Mouse (Mus musculus): ENCODE measurements around the gene Map3k7. TPM values are rescaled to one million over a fixed set of nuclear protein-coding genes. Genes with fewer than 3 reads are reported as not detected.
A peak's percentile ranks its signal among the peaks of the same experiment; 100 is the strongest.
"Not testable (repeated sequence)": the region's sequence is repeated elsewhere in the genome, so short reads cannot be mapped to it uniquely, and the experiment has no call there.

Gene Map3k7
- polyA plus RNA-seq, 1 experiment from 2014 or later: 23.7 TPM

- WGBS: 92% methylated on average over 6 of the region's 6 CpGs
- 0 out of 2 replicates have a peak, but pooled peaks cover 4% of the 10 kb centered on the region for H3K4me1 ChIP-seq (replicated peaks)
- H3K36me3 ChIP-seq: peaks cover 32% of the 10 kb centered on the region
- H3K27me3 ChIP-seq: no peaks in the 10 kb centered on the region
- H3K4me2 ChIP-seq: no peak overlapping the region
- no peak overlapping the region for H3K4me3 ChIP-seq
- H3K27ac ChIP-seq (replicated peaks): no peak overlapping the region
- H3K9me3 ChIP-seq: no peaks in the 10 kb centered on the region
- no peak for ATAC-seq (ENCODE audit: low read depth)
- H3K9ac ChIP-seq: no peak overlapping the region
Measured at GRCm38 (mm10) chr4:32004773-32005591, 41.1 kb downstream of the Map3k7 start.

GRCm38 (mm10) chr4:32007174-32007573, 43.3 kb downstream of the Map3k7 start:
- H3K9me3 ChIP-seq: no peaks in the 10 kb centered on the region
- WGBS: 63% methylated on average over 3 of the region's 3 CpGs
- H3K27ac ChIP-seq (replicated peaks): no peak overlapping the region

GRCm38 (mm10) chr4:32008095-32008494, 44.2 kb downstream of the Map3k7 start:
- Histone ChIP-seq H3K4me2 (no peak overlapping the region), H3K4me3 (no peak overlapping the region), H3K9me3 (no peaks in the 10 kb centered on the region), H3K27ac (replicated peaks) (no peak overlapping the region), H3K4me1 (replicated peaks) (no peaks in the 10 kb centered on the region), H3K27me3 (no peaks in the 10 kb centered on the region), H3K9ac (no peak overlapping the region), H3K36me3 (peaks cover 56% of the 10 kb centered on the region)
- WGBS: 87% methylated on average over 4 of the region's 4 CpGs
- no peak for ATAC-seq (ENCODE audit: low read depth)

More at GRCm38 (mm10) chr4:32007174-32007573, 43.3 kb downstream of the Map3k7 start:
- Histone ChIP-seq H3K4me1 (replicated peaks) (no peaks in the 10 kb centered on the region), H3K4me3 (no peak overlapping the region), H3K4me2 (no peak overlapping the region), H3K9ac (no peak overlapping the region), H3K36me3 (peaks cover 49% of the 10 kb centered on the region), H3K27me3 (no peaks in the 10 kb centered on the region)
- ATAC-seq (ENCODE audit: low read depth): no peak

GRCm38 (mm10) chr4:32010808-32011207, 46.9 kb downstream of the Map3k7 start:
- Histone ChIP-seq H3K27me3 (no peaks in the 10 kb centered on the region), H3K36me3 (peaks cover 65% of the 10 kb centered on the region), H3K9ac (no peak overlapping the region), H3K4me2 (no peak overlapping the region), H3K4me1 (replicated peaks) (no peaks in the 10 kb centered on the region), H3K9me3 (no peaks in the 10 kb centered on the region), H3K27ac (replicated peaks) (no peak overlapping the region), H3K4me3 (no peak overlapping the region)
- no peak for ATAC-seq (ENCODE audit: low read depth)
- 84% methylated on average over 5 of the region's 5 CpGs for WGBS

- Histone ChIP-seq H3K36me3 (peaks cover 71% of the 10 kb centered on the region), H3K27me3 (no peaks in the 10 kb centered on the region)
- no peak for ATAC-seq (ENCODE audit: low read depth)
Measured at GRCm38 (mm10) chr4:32011218-32011973, 47.5 kb downstream of the Map3k7 start.

GRCm38 (mm10) chr4:32021131-32021530, 57.2 kb downstream of the Map3k7 start:
- peaks cover 64% of the 10 kb centered on the region for H3K36me3 ChIP-seq
- no peak overlapping the region for H3K4me3 ChIP-seq
- no peaks in the 10 kb centered on the region for H3K9me3 ChIP-seq
- no peaks in the 10 kb centered on the region for H3K4me1 ChIP-seq (replicated peaks)
- ATAC-seq (ENCODE audit: low read depth): no peak
- H3K4me2 ChIP-seq: no peak overlapping the region
- H3K27ac ChIP-seq (replicated peaks): no peak overlapping the region
- H3K27me3 ChIP-seq: no peaks in the 10 kb centered on the region
- H3K9ac ChIP-seq: no peak overlapping the region
- WGBS: 91% methylated on average over 3 of the region's 3 CpGs

More at GRCm38 (mm10) chr4:32011218-32011973, 47.5 kb downstream of the Map3k7 start:
- Histone ChIP-seq H3K4me1 (replicated peaks) (no peaks in the 10 kb centered on the region), H3K4me2 (no peak overlapping the region), H3K27ac (replicated peaks) (no peak overlapping the region), H3K4me3 (no peak overlapping the region), H3K9ac (no peak overlapping the region), H3K9me3 (no peaks in the 10 kb centered on the region)
- 88% methylated on average over 6 of the region's 6 CpGs for WGBS

GRCm38 (mm10) chr4:32022321-32022720, 58.4 kb downstream of the Map3k7 start:
- Histone ChIP-seq H3K36me3 (peaks cover 54% of the 10 kb centered on the region), H3K4me2 (no peak overlapping the region), H3K4me3 (no peak overlapping the region)

GRCm38 (mm10) chr4:32024170-32024569, 60.3 kb downstream of the Map3k7 start:
- ATAC-seq (ENCODE audit: low read depth); H3K9me3 ChIP-seq; H3K4me2 ChIP-seq; H3K4me1 ChIP-seq (replicated peaks); H3K9ac ChIP-seq; H3K4me3 ChIP-seq; H3K27ac ChIP-seq (replicated peaks); H3K27me3 ChIP-seq: not testable (repeated sequence)
- H3K36me3 ChIP-seq: peaks cover 42% of the 10 kb centered on the region
- 83% methylated on average over 2 of the region's 2 CpGs for WGBS

More at GRCm38 (mm10) chr4:32022321-32022720, 58.4 kb downstream of the Map3k7 start:
- 98% methylated on average over 6 of the region's 6 CpGs for WGBS
- Histone ChIP-seq H3K9me3 (no peaks in the 10 kb centered on the region), H3K27ac (replicated peaks) (no peak overlapping the region), H3K4me1 (replicated peaks) (no peaks in the 10 kb centered on the region), H3K27me3 (no peaks in the 10 kb centered on the region), H3K9ac (no peak overlapping the region)
- no peak for ATAC-seq (ENCODE audit: low read depth)

GRCm38 (mm10) chr4:32025105-32025504, 61.2 kb downstream of the Map3k7 start:
- Histone ChIP-seq H3K9ac (no peak overlapping the region), H3K9me3 (no peaks in the 10 kb centered on the region), H3K4me1 (replicated peaks) (no peaks in the 10 kb centered on the region), H3K27me3 (no peaks in the 10 kb centered on the region), H3K27ac (replicated peaks) (no peak overlapping the region), H3K4me3 (no peak overlapping the region), H3K36me3 (peaks cover 36% of the 10 kb centered on the region), H3K4me2 (no peak overlapping the region)
- WGBS: 91% methylated on average over 2 of the region's 2 CpGs
- no peak for ATAC-seq (ENCODE audit: low read depth)

- no peak for ATAC-seq (ENCODE audit: low read depth)
- Histone ChIP-seq H3K4me3 (no peak overlapping the region), H3K4me1 (replicated peaks) (no peaks in the 10 kb centered on the region), H3K27ac (replicated peaks) (no peak overlapping the region), H3K4me2 (no peak overlapping the region), H3K27me3 (no peaks in the 10 kb centered on the region), H3K9me3 (no peaks in the 10 kb centered on the region), H3K9ac (no peak overlapping the region), H3K36me3 (peaks cover 22% of the 10 kb centered on the region)
- 93% methylated on average over 9 of the region's 9 CpGs for WGBS
Measured at GRCm38 (mm10) chr4:32027094-32027493, 63.2 kb downstream of the Map3k7 start.

GRCm38 (mm10) chr4:32037267-32037666, 73.4 kb downstream of the Map3k7 start:
- no peaks in the 10 kb centered on the region for H3K9me3 ChIP-seq
- no peak overlapping the region for H3K9ac ChIP-seq
- no peak overlapping the region for H3K4me3 ChIP-seq
- H3K27ac ChIP-seq (replicated peaks): peak overlapping the region; percentile 38
- H3K27me3 ChIP-seq: no peaks in the 10 kb centered on the region
- 32% methylated on average over 7 of the region's 7 CpGs for WGBS
- H3K36me3 ChIP-seq: no peaks in the 10 kb centered on the region
- H3K4me1 ChIP-seq (replicated peaks): peaks cover 14% of the 10 kb centered on the region
- no peak overlapping the region for H3K4me2 ChIP-seq
- peak; percentile 62 for ATAC-seq (ENCODE audit: low read depth)

GRCm38 (mm10) chr4:32041741-32042452, 78.0 kb downstream of the Map3k7 start:
- 0 out of 2 replicates have a peak overlapping the region, but pooled peaks have one; percentile 17 for H3K9ac ChIP-seq
- ATAC-seq (ENCODE audit: low read depth): peak; percentile 66; the same call in 1 of the 2 replicates
- H3K27me3 ChIP-seq: no peaks in the 10 kb centered on the region
- H3K4me3 ChIP-seq: no peak overlapping the region
- no peaks in the 10 kb centered on the region for H3K9me3 ChIP-seq
- H3K4me2 ChIP-seq: no peak overlapping the region
- H3K36me3 ChIP-seq: no peaks in the 10 kb centered on the region
- WGBS: 44% methylated on average over 15 of the region's 15 CpGs
- H3K4me1 ChIP-seq (replicated peaks): peaks cover 20% of the 10 kb centered on the region
- peak overlapping the region; percentile 77 for H3K27ac ChIP-seq (replicated peaks)

Data from neural tube, embryonic 13.5 days (tissue).